Mouse (Mus musculus) kidney, embryonic 15.5 days (tissue): ENCODE results near the gene Ercc2. TPM values are rescaled to one million over a fixed set of nuclear protein-coding genes. Genes with fewer than 3 reads are reported as not detected.

Experiments used
- ATAC-seq: fragments of 200-750 bp; cut with Nextera tagmentation; replicated peaks from 2 replicates; pipeline ENCODE4 v1.8.0; 2017; ENCODE audit warnings: moderate TSS enrichment; ENCODE audit not compliant: low FRiP score
- H3K27ac ChIP-seq: fragments of 300-500 bp; sonication (generic); 2 replicates; pipeline ENCODE4 v1.5.1; 2015; ENCODE audit warnings: mild to moderate bottlenecking, inconsistent platforms
- H3K27me3 ChIP-seq: fragments of 300-500 bp; sonication (generic); 2 replicates; pipeline ENCODE4 v1.6.1; 2015; ENCODE audit warnings: inconsistent platforms
- H3K36me3 ChIP-seq: fragments of 300-500 bp; sonication (generic); 2 replicates; pipeline ENCODE4 v1.6.1; 2015; ENCODE audit warnings: inconsistent platforms
- H3K4me1 ChIP-seq: fragments of 300-500 bp; sonication (generic); 2 replicates; pipeline ENCODE4 v1.6.1; 2015; ENCODE audit warnings: inconsistent platforms
- H3K4me2 ChIP-seq: fragments of 300-500 bp; sonication (generic); 2 replicates; pipeline ENCODE4 v1.6.1; 2015; ENCODE audit warnings: moderate library complexity, mild to moderate bottlenecking, inconsistent platforms
- H3K4me3 ChIP-seq: fragments of 300-500 bp; sonication (generic); replicated peaks from 2 replicates; pipeline ENCODE4 v1.5.1; 2015; ENCODE audit warnings: mild to moderate bottlenecking, inconsistent platforms
- H3K9ac ChIP-seq: fragments of 300-500 bp; sonication (generic); 2 replicates; pipeline ENCODE4 v1.6.1; 2015; ENCODE audit warnings: mild to moderate bottlenecking, inconsistent platforms
- H3K9me3 ChIP-seq: fragments of 300-500 bp; sonication (generic); replicated peaks from 2 replicates; pipeline ENCODE4 v1.6.1; 2016; ENCODE audit warnings: inconsistent platforms
- WGBS: fragments of 180-500 bp; shearing (Covaris S2); methylation state at CpG from one replicate; pipeline ENCODE4 v1.1.7; 2015; ENCODE audit warnings: mixed read lengths; 5-methylcytosine and 5-hydroxymethylcytosine counted together
- polyA plus RNA-seq: library from polyadenylated mRNA; unstranded; fragments of >200 nt; fragmentation: Nextera tagmentation; extraction: Ambion mirVana; gene quantifications from 2 replicates; pipeline ENCODE4 v1.2.1, GENCODE M21; 2015

Ercc2 gene
- polyA plus RNA-seq, 1 experiment from 2014 or later = 19.5 TPM

DNA sequence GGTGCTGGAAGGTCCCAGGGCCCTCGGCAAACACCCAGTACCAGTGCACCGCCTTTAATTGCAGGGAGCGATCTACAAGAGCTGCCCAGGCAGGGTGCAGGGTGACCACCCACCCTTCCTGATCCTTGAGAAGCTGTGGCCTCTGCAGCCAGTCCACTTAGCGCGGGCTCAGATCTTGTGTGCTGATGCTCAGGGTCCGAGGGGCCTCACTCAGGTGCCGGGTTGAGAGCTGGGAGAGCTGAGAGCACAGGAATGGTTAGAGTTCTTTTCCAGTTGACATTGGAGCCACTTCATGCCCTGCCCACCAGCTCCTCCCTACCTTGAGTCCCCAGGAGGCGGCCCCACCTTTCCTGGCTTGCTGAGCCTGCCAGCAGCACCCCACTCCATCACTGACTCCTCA, 12.7 kb downstream of the Ercc2 start:
- Histone ChIP-seq H3K4me2 (no peak overlapping the region), H3K4me1 (peaks cover 5% of the 10 kb centered on the region), H3K36me3 (peaks cover 65% of the 10 kb centered on the region), H3K27ac (no peak overlapping the region), H3K27me3 (peaks cover 6% of the 10 kb centered on the region; the same call in 1 of the 2 replicates), H3K9me3 (no peaks in the 10 kb centered on the region), H3K4me3 (no peak overlapping the region), H3K9ac (no peak overlapping the region)
- no peak for ATAC-seq
- WGBS = 88% methylated on average over 8 of the region's 8 CpGs

DNA sequence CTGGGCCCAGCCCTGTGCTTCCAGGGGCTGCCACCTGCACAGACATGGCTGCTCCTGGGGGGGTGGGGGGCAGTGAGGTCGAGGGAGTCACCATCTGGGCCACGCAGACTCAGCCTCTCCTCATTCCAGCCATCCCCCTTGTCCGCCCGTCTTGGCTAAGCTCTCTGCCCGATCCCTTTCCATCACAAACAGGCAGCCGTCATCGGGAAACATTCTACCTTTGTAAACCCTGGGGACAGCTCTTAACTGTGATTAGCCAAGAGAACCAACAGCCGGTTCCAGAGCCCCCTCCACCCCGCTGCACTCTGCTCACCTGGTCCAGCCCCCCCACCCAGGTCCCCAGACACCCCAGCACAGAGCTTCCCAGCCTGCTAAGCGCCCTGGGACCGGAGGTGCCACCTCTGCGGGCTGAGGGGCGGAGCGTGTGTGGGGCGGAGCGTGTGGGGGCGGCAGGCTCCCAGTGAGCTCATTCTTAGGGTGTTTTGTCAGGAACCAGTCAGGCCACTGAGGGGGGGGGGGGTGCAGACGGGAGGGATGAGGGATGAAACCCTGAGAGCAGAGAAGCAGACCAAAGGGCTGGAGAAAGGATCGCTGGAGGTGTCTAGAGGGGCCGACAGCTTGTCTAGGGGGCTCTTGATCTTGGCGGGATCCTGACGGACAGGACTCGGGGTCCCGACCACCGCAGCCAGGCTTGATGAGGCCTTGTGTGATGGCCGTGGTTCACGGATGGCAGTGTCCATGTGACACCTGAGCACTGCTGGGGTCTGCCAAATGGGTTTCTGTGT, 17.9 kb downstream of the Ercc2 start:
- 2% methylated on average over 27 of the region's 27 CpGs for WGBS
- H3K36me3 ChIP-seq = peaks cover 13% of the 10 kb centered on the region
- H3K27ac ChIP-seq = 0 out of 2 replicates have a peak overlapping the region, but pooled peaks have one; percentile 18

GRCm38 (mm10) chr7:19400946-19401345, 19.1 kb downstream of the Ercc2 start:
- Histone ChIP-seq H3K9me3 (peaks cover 5% of the 10 kb centered on the region; the same call in 1 of the 2 replicates), H3K4me2 (no peak overlapping the region), H3K27ac (no peak overlapping the region), H3K9ac (no peak overlapping the region), H3K4me3 (no peak overlapping the region), H3K36me3 (peaks cover 2% of the 10 kb centered on the region), H3K4me1 (peaks cover 25% of the 10 kb centered on the region), H3K27me3 (peaks cover 54% of the 10 kb centered on the region)
- WGBS = 83% methylated on average over 4 of the region's 4 CpGs
- no peak for ATAC-seq

More for the DNA sequence above, 17.9 kb downstream of the Ercc2 start:
- ATAC-seq = peak; percentile 40; the same call in 1 of the 2 replicates
- Histone ChIP-seq H3K9ac (peak overlapping the region; percentile 35), H3K4me2 (peak overlapping the region; percentile 71), H3K4me1 (peaks cover 25% of the 10 kb centered on the region), H3K27me3 (peaks cover 48% of the 10 kb centered on the region), H3K9me3 (peaks cover 5% of the 10 kb centered on the region; the same call in 1 of the 2 replicates), H3K4me3 (peak overlapping the region; percentile 41)

DNA sequence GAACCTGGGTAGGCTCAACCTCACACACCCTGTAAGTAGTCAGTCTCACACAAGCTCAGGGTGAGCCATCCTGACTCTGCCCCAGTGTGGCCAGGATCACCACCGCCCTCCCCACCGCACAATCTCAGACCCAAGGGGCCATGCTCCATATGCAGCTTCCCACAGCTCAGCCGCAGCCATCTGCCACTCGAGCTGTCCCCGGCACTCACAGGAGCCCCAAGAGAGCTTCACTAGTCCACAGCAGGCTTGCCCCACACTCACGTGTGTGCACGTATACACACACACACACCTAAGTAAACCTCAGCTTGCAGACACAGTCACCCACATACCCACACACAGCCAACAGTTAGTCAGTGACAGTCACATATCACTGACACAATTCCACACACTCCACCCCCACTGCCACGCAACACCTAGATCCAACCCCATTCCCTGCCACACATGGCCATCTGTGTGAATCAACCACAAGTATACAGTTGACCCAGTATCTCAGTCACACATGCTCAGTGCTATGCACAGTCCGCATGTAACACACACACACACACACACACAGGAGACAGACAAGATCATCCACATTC, 20.8 kb downstream of the Ercc2 start:
- WGBS = 81% methylated on average over 9 of the region's 9 CpGs
- no peak overlapping the region for H3K9ac ChIP-seq
- H3K4me1 ChIP-seq = peaks cover 25% of the 10 kb centered on the region
- peaks cover 5% of the 10 kb centered on the region; the same call in 1 of the 2 replicates for H3K9me3 ChIP-seq
- H3K4me2 ChIP-seq = no peak overlapping the region
- H3K27ac ChIP-seq = no peak overlapping the region
- ATAC-seq = no peak
- H3K36me3 ChIP-seq = no peaks in the 10 kb centered on the region
- H3K27me3 ChIP-seq = peaks cover 64% of the 10 kb centered on the region
- no peak overlapping the region for H3K4me3 ChIP-seq

DNA sequence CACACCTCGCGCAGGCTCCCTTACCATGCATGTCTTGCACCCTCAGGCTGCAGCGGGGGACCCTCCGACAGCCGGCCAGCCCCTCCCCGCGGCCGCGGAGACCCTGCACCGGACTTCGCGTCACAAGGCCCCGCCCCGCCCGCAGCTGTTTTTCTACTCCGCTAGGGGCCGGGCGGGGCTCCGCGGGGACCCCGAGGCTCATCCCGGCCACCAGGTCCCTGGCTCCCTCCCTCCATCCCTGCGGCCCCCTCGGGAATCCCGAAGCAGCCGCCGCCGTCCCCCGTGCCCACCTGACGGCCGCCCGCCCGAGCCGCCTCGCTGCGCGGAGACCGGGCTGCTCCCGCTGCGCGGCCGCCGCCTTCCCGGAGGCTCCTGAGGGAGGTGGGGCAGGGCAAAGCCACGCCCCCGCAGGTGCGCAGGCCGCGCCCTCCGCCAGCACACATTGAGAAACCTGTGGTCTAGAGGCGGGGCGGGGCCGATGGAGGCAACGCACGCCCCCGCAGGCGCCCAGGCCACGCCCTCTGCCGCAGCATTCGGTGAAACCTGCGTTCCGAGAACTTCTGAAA, 22.0 kb downstream of the Ercc2 start, which contains the start of gene Klc3:
Klc3 (minus strand) TSS at position 374 of the 566 bp plus-strand sequence.
- ATAC-seq = peak; percentile 50
- 1% methylated on average over 62 of the region's 62 CpGs for whole genome bisulfite sequencing
- Histone ChIP-seq H3K27me3 (peaks cover 64% of the 10 kb centered on the region), H3K4me1 (peaks cover 25% of the 10 kb centered on the region), H3K4me2 (peak within 1 kb of the TSS; percentile 98), H3K9ac (peak within 1 kb of the TSS; percentile 58), H3K4me3 (peak within 1 kb of the TSS; percentile 67), H3K27ac (no peak within 1 kb of the TSS), H3K9me3 (peaks cover 5% of the 10 kb centered on the region; the same call in 1 of the 2 replicates), H3K36me3 (no peaks in the 10 kb centered on the region)

GRCm38 (mm10) chr7:19404476-19404875, 22.7 kb downstream of the Ercc2 start, which contains the start of gene Ckm:
Gene Ckm, plus strand, starts transcription at chr7:19404776.
- no peak within 1 kb of the TSS for H3K27ac ChIP-seq

GRCm38 (mm10) chr7:19405417-19405816, 23.6 kb downstream of the Ercc2 start:
- 0 out of 2 replicates have a peak overlapping the region, but pooled peaks have one; percentile 4 for H3K4me3 ChIP-seq
- peaks cover 52% of the 10 kb centered on the region for H3K27me3 ChIP-seq
- H3K4me1 ChIP-seq = peaks cover 21% of the 10 kb centered on the region
- H3K9ac ChIP-seq = no peak overlapping the region
- no peaks in the 10 kb centered on the region for H3K36me3 ChIP-seq
- H3K4me2 ChIP-seq = peak overlapping the region; percentile 43
- peak; percentile 59; the same call in 1 of the 2 replicates for ATAC-seq
- no peak overlapping the region for H3K27ac ChIP-seq
- peaks cover 5% of the 10 kb centered on the region; the same call in 1 of the 2 replicates for H3K9me3 ChIP-seq
- 2% methylated on average over 19 of the region's 19 CpGs for WGBS

More at GRCm38 (mm10) chr7:19404476-19404875, 22.7 kb downstream of the Ercc2 start, which contains the start of gene Ckm:
- Histone ChIP-seq H3K4me3 (peak within 1 kb of the TSS; percentile 67), H3K4me1 (peaks cover 21% of the 10 kb centered on the region), H3K4me2 (peak within 1 kb of the TSS; percentile 98), H3K27me3 (peaks cover 58% of the 10 kb centered on the region), H3K9ac (peak within 1 kb of the TSS; percentile 58), H3K36me3 (no peaks in the 10 kb centered on the region), H3K9me3 (peaks cover 5% of the 10 kb centered on the region; the same call in 1 of the 2 replicates)
- no peak for ATAC-seq
- 44% methylated on average over 7 of the region's 7 CpGs for WGBS

DNA sequence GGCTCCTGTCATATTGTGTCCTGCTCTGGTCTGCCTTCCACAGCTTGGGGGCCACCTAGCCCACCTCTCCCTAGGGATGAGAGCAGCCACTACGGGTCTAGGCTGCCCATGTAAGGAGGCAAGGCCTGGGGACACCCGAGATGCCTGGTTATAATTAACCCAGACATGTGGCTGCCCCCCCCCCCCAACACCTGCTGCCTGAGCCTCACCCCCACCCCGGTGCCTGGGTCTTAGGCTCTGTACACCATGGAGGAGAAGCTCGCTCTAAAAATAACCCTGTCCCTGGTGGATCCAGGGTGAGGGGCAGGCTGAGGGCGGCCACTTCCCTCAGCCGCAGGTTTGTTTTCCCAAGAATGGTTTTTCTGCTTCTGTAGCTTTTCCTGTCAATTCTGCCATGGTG, 27.9 kb downstream of the Ercc2 start:
- no peaks in the 10 kb centered on the region for H3K9me3 ChIP-seq
- H3K27ac ChIP-seq = no peak overlapping the region
- H3K36me3 ChIP-seq = no peaks in the 10 kb centered on the region
- no peak overlapping the region for H3K4me2 ChIP-seq
- H3K27me3 ChIP-seq = peaks cover 15% of the 10 kb centered on the region
- ATAC-seq = no peak
- no peak overlapping the region for H3K4me3 ChIP-seq
- WGBS = 32% methylated on average over 6 of the region's 6 CpGs
- H3K4me1 ChIP-seq = peaks cover 11% of the 10 kb centered on the region; the same call in 1 of the 2 replicates
- no peak overlapping the region for H3K9ac ChIP-seq

- H3K27me3 ChIP-seq = 0 out of 2 replicates have a peak, but pooled peaks cover 10% of the 10 kb centered on the region
- H3K4me1 ChIP-seq = peaks cover 11% of the 10 kb centered on the region; the same call in 1 of the 2 replicates
- no peak overlapping the region for H3K27ac ChIP-seq
- H3K9me3 ChIP-seq = no peaks in the 10 kb centered on the region
- ATAC-seq = 0 out of 2 replicates have a peak, but pooled peaks have one; percentile 19
- H3K9ac ChIP-seq = no peak overlapping the region
- no peak overlapping the region for H3K4me2 ChIP-seq
- H3K4me3 ChIP-seq = no peak overlapping the region
- 75% methylated on average over 11 of the region's 11 CpGs for WGBS
- H3K36me3 ChIP-seq = no peaks in the 10 kb centered on the region
These were observed 29.0 kb downstream of the Ercc2 start for GRCm38 (mm10) chr7:19410766-19411344.

GRCm38 (mm10) chr7:19411783-19412182, 30.0 kb downstream of the Ercc2 start:
- H3K36me3 ChIP-seq = no peaks in the 10 kb centered on the region
- H3K27me3 ChIP-seq = peaks cover 10% of the 10 kb centered on the region; the same call in 1 of the 2 replicates
- no peak for ATAC-seq
- H3K27ac ChIP-seq = no peak overlapping the region
- 75% methylated on average over 5 of the region's 5 CpGs for WGBS
- H3K9ac ChIP-seq = no peak overlapping the region
- peaks cover 11% of the 10 kb centered on the region; the same call in 1 of the 2 replicates for H3K4me1 ChIP-seq
- H3K4me3 ChIP-seq = no peak overlapping the region
- no peaks in the 10 kb centered on the region for H3K9me3 ChIP-seq
- H3K4me2 ChIP-seq = no peak overlapping the region

DNA sequence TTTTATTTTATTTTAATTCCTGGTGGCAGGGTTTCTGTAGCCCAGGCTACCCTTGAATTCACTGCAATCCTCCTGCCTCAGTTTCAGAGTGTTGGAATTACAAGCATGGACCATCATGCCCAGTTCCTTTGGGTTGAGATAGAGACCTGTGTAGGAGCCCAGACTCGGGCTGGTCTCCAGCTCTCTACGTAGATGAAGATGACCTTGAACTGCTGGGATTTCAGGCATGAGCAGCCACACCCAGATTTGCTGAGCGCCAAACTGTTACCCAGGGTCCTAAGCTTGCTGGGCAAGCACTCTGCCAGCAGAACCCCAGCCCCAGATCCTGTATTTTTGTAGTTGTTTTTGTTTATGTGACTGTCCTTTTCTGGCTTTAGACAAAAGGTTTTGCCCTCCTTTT, 31.7 kb downstream of the Ercc2 start:
- no peaks in the 10 kb centered on the region for H3K36me3 ChIP-seq
- no peak overlapping the region for H3K4me3 ChIP-seq
- no peak overlapping the region for H3K9ac ChIP-seq
- no peak overlapping the region for H3K4me2 ChIP-seq
- no peak for ATAC-seq
- H3K9me3 ChIP-seq = no peaks in the 10 kb centered on the region
- peaks cover 11% of the 10 kb centered on the region; the same call in 1 of the 2 replicates for H3K4me1 ChIP-seq
- no peak overlapping the region for H3K27ac ChIP-seq
- H3K27me3 ChIP-seq = peaks cover 18% of the 10 kb centered on the region
- WGBS = 87% methylated on average over 3 of the region's 3 CpGs
